Mouse (Mus musculus) cerebral cortex, adult 2 months (tissue): Measurements from ENCODE around the gene Clec2d.

Experiments used
- WGBS: fragments of 180-500 bp; shearing (Covaris S2); methylation state at CpG from one replicate; pipeline ENCODE4 v1.1.7; 2018; 5-methylcytosine and 5-hydroxymethylcytosine counted together

Clec2d gene

DNA sequence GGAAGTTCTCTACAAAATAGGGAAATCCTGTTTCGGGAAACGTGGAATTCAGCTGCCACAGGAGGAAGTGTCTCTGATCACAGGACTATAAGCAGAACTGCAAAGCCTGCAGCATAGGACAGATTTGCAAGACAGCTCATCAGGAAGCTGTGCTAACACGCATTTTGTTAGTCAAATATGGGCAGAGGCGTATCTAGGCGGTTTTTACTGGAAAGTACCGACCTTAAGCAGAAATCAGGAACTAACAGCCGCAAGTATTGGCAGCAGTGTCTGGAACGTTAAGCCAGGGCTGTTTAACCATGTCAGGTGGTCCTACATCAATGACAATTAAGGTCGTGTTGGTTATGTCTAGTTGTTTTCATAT is 52.4 kb downstream of the Clec2d start:
- WGBS: 45% methylated on average over 9 of the region's 9 CpGs

DNA sequence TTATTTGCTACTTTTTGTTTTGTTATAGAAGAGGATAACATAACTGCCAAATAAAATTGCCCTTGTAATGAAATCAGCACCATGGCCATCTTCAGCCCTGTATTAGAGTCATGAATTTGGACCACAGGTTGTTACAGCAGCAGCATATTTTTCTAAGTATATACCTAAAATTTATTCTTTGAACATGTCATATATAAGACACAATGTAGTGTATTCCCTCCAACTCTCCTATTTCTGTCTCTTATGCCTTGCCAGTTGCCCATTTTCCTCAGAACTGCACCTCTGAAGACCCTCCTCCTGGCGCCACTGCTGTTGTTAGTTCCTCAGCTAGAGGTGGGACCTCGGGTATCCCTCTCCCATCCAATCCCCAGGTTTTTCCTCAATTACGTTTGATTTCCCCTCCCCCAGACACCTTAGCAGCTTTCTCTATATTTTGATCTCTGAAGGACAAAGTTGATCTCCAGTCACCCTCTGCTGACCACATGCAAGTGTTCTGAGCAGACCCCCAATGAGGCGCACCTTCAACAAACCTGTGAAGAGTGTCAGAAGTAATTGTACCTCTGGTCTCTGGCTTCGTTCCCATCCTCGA is 53.0 kb downstream of the Clec2d start:
- WGBS: 66% methylated on average over 6 of the region's 6 CpGs

DNA sequence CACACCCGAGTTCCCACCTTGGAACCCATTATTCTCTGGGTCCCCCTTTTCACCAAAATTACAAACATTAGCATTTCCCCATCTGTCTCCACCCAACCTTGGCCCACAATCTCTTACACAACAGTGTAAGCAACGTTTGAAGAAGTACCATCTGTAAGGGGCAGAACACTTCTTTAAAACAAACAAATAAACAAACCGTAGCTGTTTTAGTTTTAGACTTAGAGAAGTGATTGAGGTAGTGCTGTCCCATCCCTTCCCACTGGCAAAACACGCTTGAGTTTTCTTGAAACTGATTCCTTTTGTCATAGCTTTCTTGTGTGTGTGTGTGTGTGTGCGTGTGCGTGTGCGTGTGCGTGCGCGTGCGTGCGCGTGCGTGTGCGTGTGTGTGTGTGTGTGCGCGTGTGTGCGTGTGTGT is 53.5 kb downstream of the Clec2d start:
- 72% methylated on average over 18 of the region's 18 CpGs for WGBS

DNA sequence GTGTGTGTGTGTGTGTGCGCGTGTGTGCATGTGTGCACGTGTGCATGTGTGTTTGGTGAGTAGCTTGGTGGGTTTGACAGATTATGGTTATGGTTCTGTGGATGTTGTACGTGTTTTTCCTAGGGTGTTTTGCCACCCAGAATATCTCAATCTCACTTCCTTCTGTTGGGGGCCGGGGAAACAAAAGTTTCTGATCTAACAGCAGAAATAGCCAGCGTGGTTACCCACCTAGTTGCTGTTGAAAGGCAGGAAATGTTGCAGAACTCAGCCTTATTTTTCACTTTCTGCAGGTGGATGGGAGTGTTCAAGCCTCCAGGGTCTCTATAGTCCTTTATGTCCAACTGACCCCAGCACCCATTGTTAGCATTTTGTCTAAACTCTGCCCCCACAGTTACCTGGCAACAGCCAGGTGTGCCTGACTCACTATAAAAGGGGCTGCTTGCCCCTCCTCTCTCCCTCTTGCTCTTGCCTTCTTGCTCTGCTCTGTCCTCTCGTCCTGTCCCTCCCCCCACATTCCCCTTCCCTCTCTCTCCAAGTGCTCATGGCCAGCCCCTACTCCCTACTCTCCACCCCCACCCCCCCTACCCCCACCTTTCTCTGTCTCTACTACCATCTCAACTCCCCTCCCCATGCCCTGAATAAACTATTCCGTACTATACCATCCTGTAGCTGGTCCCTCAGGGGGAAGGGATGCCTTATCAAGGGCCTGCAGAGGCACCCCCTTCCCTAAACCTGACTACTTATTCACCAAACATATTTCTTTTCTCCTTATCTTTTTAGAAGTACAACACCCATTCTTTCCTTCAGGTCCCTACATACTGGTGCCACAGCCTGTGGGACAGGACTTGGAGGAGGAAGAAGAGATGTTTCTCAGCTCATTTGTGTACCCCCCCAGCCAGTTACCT is 54.3 kb downstream of the Clec2d start:
- WGBS: 69% methylated on average over 8 of the region's 8 CpGs

GRCm38 (mm10) chr6:129235855-129236461 is 55.5 kb downstream of the Clec2d start:
- WGBS: 76% methylated on average over 5 of the region's 5 CpGs
